Mouse (Mus musculus) C2C12 (cell line): ENCODE data around the gene Ada. TPM values are rescaled to one million over a fixed set of nuclear protein-coding genes. Genes with fewer than 3 reads are reported as not detected.

ENCODE experiments used
- H3K27me3 ChIP-seq: one replicate; pipeline ENCODE4 v1.6.1; 2011; ENCODE audit not compliant: control insufficient read depth, insufficient read depth, insufficient read length
- H3K36me3 ChIP-seq: one replicate; pipeline ENCODE4 v1.6.1; 2011; ENCODE audit not compliant: control insufficient read depth, insufficient read depth
- H3K4me3 ChIP-seq: one replicate; pipeline ENCODE4 v1.5.1; 2011; ENCODE audit warnings: mild to moderate bottlenecking, control low read depth; ENCODE audit not compliant: poor library complexity, insufficient read depth, severe bottlenecking
- H3K79me2 ChIP-seq: one replicate; pipeline ENCODE4 v1.6.1; 2011; ENCODE audit not compliant: control insufficient read depth, insufficient read depth
- H3K79me3 ChIP-seq: one replicate; pipeline ENCODE4 v1.6.1; 2011; ENCODE audit warnings: low read depth, control low read depth
- H3ac ChIP-seq: one replicate; pipeline ENCODE3; 2011; ENCODE audit warnings: low read depth; ENCODE audit not compliant: control insufficient read depth, insufficient read length
- CEBPB ChIP-seq: IDR thresholded peaks from one replicate; pipeline ENCODE4 v1.6.1; 2011; ENCODE audit warnings: low read depth, mild to moderate bottlenecking, control low read depth, moderate library complexity
- CTCF ChIP-seq: IDR thresholded peaks from one replicate; pipeline ENCODE4 v1.5.1; 2011; ENCODE audit not compliant: control insufficient read depth, insufficient read depth, insufficient read length
- FOSL1 ChIP-seq: IDR thresholded peaks from one replicate; pipeline ENCODE4 v1.8.0; 2011; ENCODE audit warnings: mild to moderate bottlenecking, low read length; ENCODE audit not compliant: poor library complexity, insufficient read depth, severe bottlenecking
- MAX ChIP-seq: IDR thresholded peaks from one replicate; pipeline ENCODE4 v1.6.1; 2011; ENCODE audit warnings: mild to moderate bottlenecking, control low read depth
- MYOD1 ChIP-seq: IDR thresholded peaks from one replicate; pipeline ENCODE4 v1.6.1; 2011; ENCODE audit warnings: low read depth; ENCODE audit not compliant: control insufficient read depth, insufficient read length
- MYOG ChIP-seq: IDR thresholded peaks from one replicate; pipeline ENCODE4 v1.6.1; 2011; ENCODE audit not compliant: control insufficient read depth, insufficient read length; ENCODE audit errors: extremely low read depth
- USF1 ChIP-seq: IDR thresholded peaks from one replicate; pipeline ENCODE4 v1.6.1; 2011; ENCODE audit warnings: low read depth, mild to moderate bottlenecking, control low read depth, moderate library complexity
- polyA plus RNA-seq: library from polyadenylated mRNA; unstranded; fragments of >200 nt; fragmentation: generic; extraction: Trizol; gene quantifications from one replicate; pipeline ENCODE4 v1.2.1, GENCODE M21; 2012; ENCODE audit warnings: missing spikeins

The Ada gene
- polyA plus RNA-seq, 1 experiment: 3.3 TPM

GRCm38 (mm10) chr2:163710606-163711159 is 39.4 kb downstream of the Ada start:
- no peak overlapping the region for H3ac ChIP-seq
- H3K79me2 ChIP-seq: no peaks in the 10 kb centered on the region
- no peak for TF ChIP-seq MYOD1
- no peak for TF ChIP-seq USF1
- TF ChIP-seq MAX: no peak
- TF ChIP-seq CEBPB: no peak
- no peak for TF ChIP-seq MYOG
- no peak for TF ChIP-seq FOSL1
- no peak for TF ChIP-seq CTCF
- no peaks in the 10 kb centered on the region for H3K27me3 ChIP-seq
- H3K36me3 ChIP-seq: peaks cover 4% of the 10 kb centered on the region
- no peak overlapping the region for H3K4me3 ChIP-seq
- H3K79me3 ChIP-seq: no peaks in the 10 kb centered on the region

GRCm38 (mm10) chr2:163710000-163710399 is 40.0 kb downstream of the Ada start:
- no peaks in the 10 kb centered on the region for H3K79me3 ChIP-seq
- H3K79me2 ChIP-seq: peaks cover 6% of the 10 kb centered on the region
- H3K36me3 ChIP-seq: peaks cover 9% of the 10 kb centered on the region
- no peak overlapping the region for H3ac ChIP-seq
- TF ChIP-seq CTCF (no peak), MAX (no peak), MYOG (no peak), MYOD1 (no peak), CEBPB (no peak), USF1 (no peak), FOSL1 (no peak)
- H3K27me3 ChIP-seq: no peaks in the 10 kb centered on the region
- H3K4me3 ChIP-seq: no peak overlapping the region

- no peak overlapping the region for H3K4me3 ChIP-seq
- TF ChIP-seq USF1 (no peak), MYOG (no peak), MYOD1 (no peak), CTCF (no peak), FOSL1 (no peak), MAX (no peak), CEBPB (no peak)
- H3K27me3 ChIP-seq: no peaks in the 10 kb centered on the region
- no peaks in the 10 kb centered on the region for H3K79me3 ChIP-seq
- no peak overlapping the region for H3ac ChIP-seq
- H3K36me3 ChIP-seq: peaks cover 18% of the 10 kb centered on the region
- peaks cover 16% of the 10 kb centered on the region for H3K79me2 ChIP-seq
Observed at GRCm38 (mm10) chr2:163708763-163709250, 41.2 kb downstream of the Ada start.

- Histone ChIP-seq H3K79me2 (peaks cover 21% of the 10 kb centered on the region), H3K4me3 (no peak overlapping the region), H3ac (no peak overlapping the region), H3K36me3 (peaks cover 18% of the 10 kb centered on the region), H3K27me3 (no peaks in the 10 kb centered on the region), H3K79me3 (no peaks in the 10 kb centered on the region)
- no peak for TF ChIP-seq MYOG
- no peak for TF ChIP-seq MYOD1
- no peak for TF ChIP-seq CTCF
- no peak for TF ChIP-seq MAX
- TF ChIP-seq USF1: no peak
- no peak for TF ChIP-seq FOSL1
- TF ChIP-seq CEBPB: no peak
Observed at GRCm38 (mm10) chr2:163708321-163708720, 41.7 kb downstream of the Ada start.

GRCm38 (mm10) chr2:163703599-163704260 is 46.3 kb downstream of the Ada start:
- H3K4me3 ChIP-seq: no peak overlapping the region
- TF ChIP-seq USF1: no peak
- no peak for TF ChIP-seq FOSL1
- no peak for TF ChIP-seq CTCF
- no peak for TF ChIP-seq MAX
- peaks cover 17% of the 10 kb centered on the region for H3K79me3 ChIP-seq

GRCm38 (mm10) chr2:163702921-163703320 is 47.1 kb downstream of the Ada start:
- H3K4me3 ChIP-seq: no peak overlapping the region

More at GRCm38 (mm10) chr2:163703599-163704260, 46.3 kb downstream of the Ada start:
- H3K36me3 ChIP-seq: peaks cover 18% of the 10 kb centered on the region
- H3K79me2 ChIP-seq: peaks cover 65% of the 10 kb centered on the region
- no peak overlapping the region for H3ac ChIP-seq
- H3K27me3 ChIP-seq: no peaks in the 10 kb centered on the region

More at GRCm38 (mm10) chr2:163702921-163703320, 47.1 kb downstream of the Ada start:
- Histone ChIP-seq H3ac (no peak overlapping the region), H3K36me3 (peaks cover 18% of the 10 kb centered on the region), H3K27me3 (no peaks in the 10 kb centered on the region), H3K79me2 (peaks cover 70% of the 10 kb centered on the region), H3K79me3 (peaks cover 17% of the 10 kb centered on the region)
- TF ChIP-seq MYOD1 (no peak), CEBPB (no peak), MYOG (no peak), CTCF (no peak), USF1 (no peak), MAX (no peak), FOSL1 (no peak)
